ENCODE assay signal across 11 mouse cellular contexts in genomic region chr8:64659097-64659496, GRCm38 (mm10). TPM values are rescaled to one million over a fixed set of nuclear protein-coding genes. Genes with fewer than 3 reads are reported as not detected.
DNase-seq lines count a peak whose midpoint lies in the region; ATAC-seq and TF ChIP-seq lines count a peak whose summit lies in the region.
"Had no signal": no experiment of that assay in that cellular context is flagged by ENCODE, and none has a peak within 500 bp of the region (broad histone marks: within the 10 kb centered on the region; RNA-seq: fewer than 3 reads in every experiment).

No protein-coding gene starts in this region.

- H3K4me1 ChIP-seq in forebrain, embryonic 10.5 days, result peaks cover 34% of the 10 kb centered on the region
- H3K4me1 ChIP-seq in kidney, embryonic 14.5 days (ENCODE audit: control insufficient read depth, insufficient read depth, low read length), result no peaks in the 10 kb centered on the region

- intact Hi-C loops in gastrocnemius, adult 2 months (cut with DNase I), result no loop called here
- intact Hi-C loops in gastrocnemius, postnatal 14 days (cut with DNase I; ENCODE audit: low total_unique reads), result no loop called here
- intact Hi-C loops in left cerebral cortex, postnatal 36 days (cut with DNase I), result loop anchor here (2.0 to 5.0 kb wide), 3 partner anchors 14 to 37 kb away; partner anchors contain the start of gene Cpe
- intact Hi-C loops in heart, postnatal 25 days (cut with DNase I), result no loop called here

- no peaks in the 10 kb centered on the region; the same call in 1 of the 2 replicates for H3K36me3 ChIP-seq in forebrain, embryonic 10.5 days (replicated peaks)
- H3K36me3 ChIP-seq in kidney, embryonic 14.5 days (ENCODE audit: control insufficient read depth, insufficient read depth, low read length), result no peaks in the 10 kb centered on the region

- no peak for TF ChIP-seq CTCF in gastrocnemius, adult 2 months (IDR thresholded peaks at IDR 0.05)

- no peak overlapping the region for H3K4me3 ChIP-seq in gastrocnemius, adult 2 months
- H3K4me3 ChIP-seq in forebrain, embryonic 10.5 days, result no peak overlapping the region
- H3K4me3 ChIP-seq in kidney, embryonic 14.5 days (ENCODE audit: low read length), result no peak overlapping the region
- H3K4me3 ChIP-seq: limb, embryonic 12.5 days had no signal

- peak overlapping the region; percentile 49; the same call in 1 of the 2 replicates for H3K27ac ChIP-seq in gastrocnemius, adult 2 months
- peak overlapping the region; percentile 35; the same call in 1 of the 2 replicates for H3K27ac ChIP-seq in forebrain, embryonic 10.5 days
- H3K27ac ChIP-seq in kidney, embryonic 14.5 days (ENCODE audit: low read depth, low read length), result no peak overlapping the region

- no peak overlapping the region for H3K9ac ChIP-seq in kidney, embryonic 14.5 days (ENCODE audit: low read depth, low read length)
- H3K9ac ChIP-seq: limb, embryonic 12.5 days had no signal

- H3K9me3 ChIP-seq in forebrain, embryonic 10.5 days, result no peaks in the 10 kb centered on the region
- H3K9me3 ChIP-seq in kidney, embryonic 14.5 days (ENCODE audit: control insufficient read depth, low read length), result no peaks in the 10 kb centered on the region
- H3K9me3 ChIP-seq: limb, embryonic 12.5 days had no signal

- ATAC-seq in activated CD4-positive, CD25-positive, alpha-beta regulatory T cell, adult 4 months, result peak; percentile 78
- no peak for ATAC-seq in kidney, embryonic 14.5 days (ENCODE audit: low FRiP score, low TSS enrichment)
- ATAC-seq: intestine, embryonic 16.5 days had no signal

- no peaks in the 10 kb centered on the region for H3K27me3 ChIP-seq in forebrain, embryonic 10.5 days (ENCODE audit: poor library complexity, severe bottlenecking)
- no peaks in the 10 kb centered on the region for H3K27me3 ChIP-seq in kidney, embryonic 14.5 days (ENCODE audit: control insufficient read depth, insufficient read depth, low read length)
- H3K27me3 ChIP-seq: limb, embryonic 12.5 days had no signal

- no peak for DNase-seq in gastrocnemius, adult 2 months
- DNase-seq in gastrocnemius, postnatal 14 days, result no peak
- DNase-seq in forebrain, embryonic 10.5 days (ENCODE audit: extremely low spot score, low spot score), result no peak
- DNase-seq in left cerebral cortex, postnatal 36 days (ENCODE audit: low spot score in 2 of 2), result peak; percentile 41 to 59
- no peak for DNase-seq in ovary, adult 18-20 months (ENCODE audit: low spot score)
- no peak for DNase-seq in heart, postnatal 25 days (ENCODE audit: low spot score)

- no peak overlapping the region for H3K4me2 ChIP-seq in kidney, embryonic 14.5 days (replicated peaks; ENCODE audit: low read depth, low read length)
- H3K4me2 ChIP-seq: limb, embryonic 12.5 days had no signal

- WGBS in forebrain, embryonic 10.5 days, result 93% methylated on average over 5 of the region's 5 CpGs
- WGBS in kidney, embryonic 14.5 days, result 66% methylated on average over 5 of the region's 5 CpGs

RNA-seq across cellular contexts. Expression of gene Cpe, which starts 33.8 kb away (rescaled TPM):
- total RNA-seq in gastrocnemius, adult 2 months (2021), result 100 to 1,000 TPM; 196 to 239 TPM
- total RNA-seq in gastrocnemius, postnatal 14 days (2021), result 100 to 1,000 TPM; 139 to 156 TPM
- 1 to 10 TPM; 3.1 to 3.5 TPM for polyA plus RNA-seq in activated CD4-positive, CD25-positive, alpha-beta regulatory T cell, adult 4 months (2017; shearing (Covaris generic))
- polyA plus RNA-seq in forebrain, embryonic 10.5 days (2016; fragmentation: Nextera tagmentation; extraction: Ambion mirVana), result 98.7 and 107 TPM in 2 replicates
- total RNA-seq in left cerebral cortex, postnatal 36 days (2021), result 1,000 to 10,000 TPM; 2,160 to 2,285 TPM
- polyA plus RNA-seq in kidney, embryonic 14.5 days (2014; fragmentation: Nextera tagmentation; extraction: Ambion mirVana), result 63.8 and 65.0 TPM in 2 replicates
- 100 to 1,000 TPM; 261 to 293 TPM for total RNA-seq in heart, postnatal 25 days (2021)
- total RNA-seq: common myeloid progenitor, adult 5-6 weeks had no signal

Comparison
In these comparisons a context has a peak if more than half of its experiments do, and no peak if none do; other contexts are left out.
1. DNase-seq: peak in left cerebral cortex, postnatal 36 days (2 of 2); none in gastrocnemius, adult 2 months (single experiment), gastrocnemius, postnatal 14 days (single experiment), forebrain, embryonic 10.5 days (single experiment), ovary, adult 18-20 months (single experiment) and heart, postnatal 25 days (single experiment).
2. RNA of gene Cpe, which starts 33.8 kb away (total RNA-seq): 2,160 to 2,285 TPM in left cerebral cortex, postnatal 36 days; 261 to 293 TPM in heart, postnatal 25 days, 196 to 239 TPM in gastrocnemius, adult 2 months and 139 to 156 TPM in gastrocnemius, postnatal 14 days; every median in the first group is over 4 times any median in the second.